Mouse (Mus musculus) olfactory bulb, adult 2 months (tissue): ENCODE data around the gene Tmem254c. TPM values are rescaled to one million over a fixed set of nuclear protein-coding genes. Genes with fewer than 3 reads are reported as not detected.
"Not testable (repeated sequence)": the region's sequence is repeated elsewhere in the genome, so short reads cannot be mapped to it uniquely, and the experiment has no call there.

Experiments used
- H3K27ac ChIP-seq: fragments of 200-500 bp; 2 replicates; pipeline ENCODE4 v1.5.1; 2012; ENCODE audit warnings: low read depth, low read length; ENCODE audit not compliant: insufficient read depth
- H3K4me1 ChIP-seq: fragments of 200-500 bp; 2 replicates; pipeline ENCODE4 v1.6.1; 2012; ENCODE audit warnings: low read length; ENCODE audit not compliant: control insufficient read depth, insufficient read depth
- H3K4me3 ChIP-seq: fragments of 200-500 bp; 2 replicates; pipeline ENCODE4 v1.5.1; 2012; ENCODE audit warnings: mild to moderate bottlenecking, low read depth, low read length, moderate library complexity; ENCODE audit not compliant: insufficient read depth
- WGBS: fragments of 180-500 bp; shearing (Covaris S2); methylation state at CpG from one replicate; pipeline ENCODE4 v1.1.7; 2018; 5-methylcytosine and 5-hydroxymethylcytosine counted together
- polyA plus RNA-seq: library from polyadenylated mRNA; stranded (reverse); fragments of >200 nt; gene quantifications from 2 replicates; pipeline ENCODE4 v1.2.4, GENCODE M21; 2012; ENCODE audit warnings: low replicate concordance; ENCODE audit not compliant: missing spikeins, insufficient read depth, insufficient read length

Tmem254c gene
- not detected in 2 replicates for polyA plus RNA-seq

GRCm38 (mm10) chr14:26067325-26067633 lies at the start of gene Tmem254c:
Gene Tmem254c (minus strand): TSS chr14:26067355.
- H3K4me3 ChIP-seq, H3K4me1 ChIP-seq, H3K27ac ChIP-seq: not testable (repeated sequence)
- WGBS = no CpG with 5 or more reads among the region's 10 CpGs

- not testable (repeated sequence) for H3K4me1 ChIP-seq, H3K27ac ChIP-seq, H3K4me3 ChIP-seq
- no CpG with 5 or more reads among the region's 3 CpGs for WGBS
These were observed 30.5 kb upstream of the Tmem254c start for GRCm38 (mm10) chr14:26097622-26098021.

GRCm38 (mm10) chr14:26081997-26082396 lies 14.8 kb upstream of the Tmem254c start, which contains the start of gene Cphx3:
Gene Cphx3 (plus strand): TSS chr14:26082297.
- not testable (repeated sequence) for H3K4me3 ChIP-seq, H3K4me1 ChIP-seq, H3K27ac ChIP-seq
- no CpG with 5 or more reads among the region's 1 CpGs for WGBS

- not testable (repeated sequence) for H3K27ac ChIP-seq, H3K4me1 ChIP-seq, H3K4me3 ChIP-seq
- no CpG with 5 or more reads among the region's 6 CpGs for WGBS
These were observed 14.1 kb upstream of the Tmem254c start, which contains the start of gene Cphx2 for GRCm38 (mm10) chr14:26081216-26081615. Gene Cphx2 (plus strand): TSS chr14:26081516.

GRCm38 (mm10) chr14:26076620-26077390 lies 9.7 kb upstream of the Tmem254c start:
- H3K4me3 ChIP-seq, H3K27ac ChIP-seq, H3K4me1 ChIP-seq: not testable (repeated sequence)
- WGBS = no CpG with 5 or more reads among the region's 5 CpGs

- WGBS = no CpG with 5 or more reads among the region's 44 CpGs
- not testable (repeated sequence) for H3K4me1 ChIP-seq, H3K27ac ChIP-seq, H3K4me3 ChIP-seq
These were observed 406 bp downstream of the Tmem254c start for GRCm38 (mm10) chr14:26066574-26067324.

GRCm38 (mm10) chr14:26059362-26059761 lies 7.8 kb downstream of the Tmem254c start:
- H3K27ac ChIP-seq, H3K4me3 ChIP-seq: not testable (repeated sequence)
- no CpG with 5 or more reads among the region's 6 CpGs for WGBS

GRCm38 (mm10) chr14:26058184-26058583 lies 9.0 kb downstream of the Tmem254c start:
- not testable (repeated sequence) for H3K4me1 ChIP-seq, H3K27ac ChIP-seq
- WGBS = no CpG with 5 or more reads among the region's 3 CpGs

More at GRCm38 (mm10) chr14:26059362-26059761, 7.8 kb downstream of the Tmem254c start:
- H3K4me1 ChIP-seq = not testable (repeated sequence)

DNA sequence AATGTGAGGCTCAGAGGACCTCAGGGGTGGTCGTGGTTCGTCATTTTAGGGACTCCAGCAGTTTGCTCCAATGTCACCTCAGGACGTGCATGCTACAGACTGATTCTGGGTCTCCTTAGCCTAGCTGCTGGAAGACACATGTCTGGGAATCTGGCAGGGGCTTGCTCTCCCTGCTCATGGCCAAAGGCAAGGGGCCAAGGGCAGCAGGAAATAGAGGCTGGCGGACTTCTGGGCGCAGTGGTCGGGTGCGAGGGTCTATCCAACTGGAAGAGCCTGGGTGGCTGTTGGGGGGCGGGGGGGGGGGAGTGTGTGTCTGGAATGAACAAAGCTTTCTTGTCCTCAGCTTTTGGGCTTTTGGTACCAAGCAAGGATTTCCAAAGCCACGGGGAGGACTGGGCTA lies 18.4 kb downstream of the Tmem254c start:
- H3K27ac ChIP-seq, H3K4me1 ChIP-seq, H3K4me3 ChIP-seq: not testable (repeated sequence)
- no CpG with 5 or more reads among the region's 9 CpGs for WGBS

More at GRCm38 (mm10) chr14:26058184-26058583, 9.0 kb downstream of the Tmem254c start:
- not testable (repeated sequence) for H3K4me3 ChIP-seq

DNA sequence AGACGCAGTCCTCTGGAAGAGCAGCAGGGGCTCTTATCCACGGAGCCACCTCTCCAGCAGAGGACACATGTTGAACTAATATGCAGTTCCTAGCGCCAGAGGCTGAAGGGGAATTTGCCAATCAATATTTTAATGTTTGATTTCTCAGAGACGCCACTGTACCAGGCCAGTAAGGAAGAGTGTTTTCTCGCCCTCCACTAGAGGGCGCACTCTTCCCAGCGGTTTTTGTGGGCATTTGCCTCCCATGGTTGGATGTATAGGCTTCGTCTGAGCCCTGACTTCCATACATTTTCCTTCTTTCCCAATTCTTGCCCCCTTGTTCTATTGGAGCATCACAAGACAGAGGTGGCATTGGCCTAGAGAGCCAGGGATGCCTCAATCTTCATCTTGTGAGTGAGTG lies 20.1 kb downstream of the Tmem254c start:
- not testable (repeated sequence) for H3K27ac ChIP-seq, H3K4me3 ChIP-seq, H3K4me1 ChIP-seq
- no CpG with 5 or more reads among the region's 8 CpGs for WGBS

- H3K4me1 ChIP-seq, H3K4me3 ChIP-seq, H3K27ac ChIP-seq: not testable (repeated sequence)
- no CpG with 5 or more reads among the region's 5 CpGs for WGBS
These were observed 22.1 kb downstream of the Tmem254c start for GRCm38 (mm10) chr14:26045007-26045406.

GRCm38 (mm10) chr14:26042611-26043010 lies 24.5 kb downstream of the Tmem254c start, which contains the start of gene Gm9780:
Gene Gm9780 (minus strand): TSS chr14:26042711.
- WGBS = no CpG with 5 or more reads among the region's 26 CpGs
- H3K4me1 ChIP-seq, H3K4me3 ChIP-seq, H3K27ac ChIP-seq: not testable (repeated sequence)

DNA sequence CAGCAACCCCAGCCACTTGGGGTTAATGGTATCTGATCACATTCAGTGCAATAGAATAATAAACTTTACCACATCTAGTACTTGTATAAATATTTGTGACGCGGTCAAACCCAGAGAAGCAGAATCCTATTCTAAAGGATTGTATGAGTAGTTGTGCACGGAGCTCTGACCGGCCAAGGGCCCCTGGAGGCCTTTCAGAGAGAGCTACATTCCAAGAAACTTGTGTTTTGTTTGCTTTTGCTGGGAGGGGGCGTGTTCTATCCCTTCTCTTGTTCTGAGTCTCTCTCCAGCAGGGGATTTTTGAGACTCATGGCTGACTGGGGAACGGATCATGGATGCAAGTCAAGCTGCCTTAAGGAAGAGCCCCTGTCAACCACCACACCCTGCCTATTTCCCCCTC lies 31.7 kb downstream of the Tmem254c start:
- not testable (repeated sequence) for H3K4me3 ChIP-seq, H3K27ac ChIP-seq, H3K4me1 ChIP-seq
- WGBS = no CpG with 5 or more reads among the region's 6 CpGs

- not testable (repeated sequence) for H3K4me1 ChIP-seq, H3K27ac ChIP-seq, H3K4me3 ChIP-seq
- WGBS = no CpG with 5 or more reads among the region's 3 CpGs
These were observed 32.8 kb downstream of the Tmem254c start for GRCm38 (mm10) chr14:26034364-26034763.
